Mouse (Mus musculus) hindbrain, embryonic 11.5 days (tissue): Measurements from ENCODE around the gene Mprip. TPM values are rescaled to one million over a fixed set of nuclear protein-coding genes. Genes with fewer than 3 reads are reported as not detected.
"Not testable (repeated sequence)": the region's sequence is repeated elsewhere in the genome, so short reads cannot be mapped to it uniquely, and the experiment has no call there.

ENCODE experiments used
- ATAC-seq: fragments of 200-750 bp; cut with Nextera tagmentation; 2 replicates; pipeline ENCODE4 v1.8.0; 2017; ENCODE audit warnings: mild to moderate bottlenecking, moderate TSS enrichment, moderate library complexity; ENCODE audit not compliant: low FRiP score
- DNase-seq: peaks from one replicate; pipeline ENCODE4 v3.0.0-alpha.2; 2015; ENCODE audit warnings: low spot score
- H3K27ac ChIP-seq: fragments of 300-500 bp; sonication (generic); 2 replicates; pipeline ENCODE4 v1.5.1; 2014; ENCODE audit warnings: mild to moderate bottlenecking, low read depth, low read length
- H3K27me3 ChIP-seq: fragments of 300-500 bp; sonication (generic); 2 replicates; pipeline ENCODE4 v1.6.1; 2014; ENCODE audit warnings: mild to moderate bottlenecking, low read length, moderate library complexity, mixed read lengths; ENCODE audit not compliant: control insufficient read depth, insufficient read depth
- H3K36me3 ChIP-seq: fragments of 300-500 bp; sonication (generic); 2 replicates; pipeline ENCODE4 v1.6.1; 2014; ENCODE audit warnings: mild to moderate bottlenecking, low read length, moderate library complexity, mixed read lengths; ENCODE audit not compliant: control insufficient read depth, insufficient read depth
- H3K4me1 ChIP-seq: fragments of 300-500 bp; sonication (generic); replicated peaks from 2 replicates; pipeline ENCODE4 v1.6.1; 2014; ENCODE audit warnings: low read length, mixed read lengths; ENCODE audit not compliant: control insufficient read depth, insufficient read depth
- H3K4me2 ChIP-seq: fragments of 300-500 bp; sonication (generic); replicated peaks from 2 replicates; pipeline ENCODE4 v1.6.1; 2014; ENCODE audit warnings: mild to moderate bottlenecking, low read depth, low read length
- H3K4me3 ChIP-seq: fragments of 300-500 bp; sonication (generic); 2 replicates; pipeline ENCODE4 v1.5.1; 2014; ENCODE audit warnings: low read depth, low read length
- H3K9ac ChIP-seq: fragments of 300-500 bp; sonication (generic); 2 replicates; pipeline ENCODE4 v1.6.1; 2014; ENCODE audit warnings: low read depth, low read length
- H3K9me3 ChIP-seq: fragments of 300-500 bp; sonication (generic); 2 replicates; pipeline ENCODE4 v1.6.1; 2016; ENCODE audit warnings: low read length; ENCODE audit not compliant: control insufficient read depth
- WGBS: fragments of 180-500 bp; shearing (Covaris S2); extraction: QIAGEN DNeasy Blood & Tissue Kit; methylation state at CpG from one replicate; pipeline ENCODE4 v1.1.7; 2014; 5-methylcytosine and 5-hydroxymethylcytosine counted together
- polyA plus RNA-seq: library from polyadenylated mRNA; unstranded; fragments of >200 nt; fragmentation: Nextera tagmentation; extraction: Ambion mirVana; gene quantifications from 2 replicates; pipeline ENCODE4 v1.2.1, GENCODE M21; 2014

Mprip gene
- polyA plus RNA-seq, 1 experiment from 2014 or later = 49.7 TPM

DNA sequence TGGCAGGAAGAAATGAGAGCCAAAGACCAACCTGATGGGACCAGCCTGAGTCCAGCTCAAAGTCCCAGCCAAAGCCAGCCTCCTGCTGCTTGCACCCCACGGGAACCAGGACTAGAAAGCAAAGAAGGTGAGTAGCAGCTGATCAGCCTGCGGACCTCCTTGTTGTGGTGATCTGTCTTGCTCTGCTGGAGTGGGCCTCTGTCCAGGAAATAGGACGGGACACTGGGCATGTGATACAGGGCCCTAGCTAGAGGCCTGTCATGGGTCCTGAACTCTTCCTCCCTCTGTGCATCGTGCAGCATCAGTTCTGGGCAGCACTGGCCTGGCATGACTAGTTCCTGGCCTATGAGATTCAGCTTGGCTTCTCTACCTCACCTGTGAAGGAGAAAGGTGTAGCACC lies 74.8 kb downstream of the Mprip start:
- 100% methylated on average over 4 of the region's 4 CpGs for WGBS
- not testable (repeated sequence) for ATAC-seq, H3K27me3 ChIP-seq, H3K27ac ChIP-seq, H3K9me3 ChIP-seq, H3K36me3 ChIP-seq, H3K4me2 ChIP-seq, H3K4me3 ChIP-seq, DNase-seq, H3K4me1 ChIP-seq, H3K9ac ChIP-seq

DNA sequence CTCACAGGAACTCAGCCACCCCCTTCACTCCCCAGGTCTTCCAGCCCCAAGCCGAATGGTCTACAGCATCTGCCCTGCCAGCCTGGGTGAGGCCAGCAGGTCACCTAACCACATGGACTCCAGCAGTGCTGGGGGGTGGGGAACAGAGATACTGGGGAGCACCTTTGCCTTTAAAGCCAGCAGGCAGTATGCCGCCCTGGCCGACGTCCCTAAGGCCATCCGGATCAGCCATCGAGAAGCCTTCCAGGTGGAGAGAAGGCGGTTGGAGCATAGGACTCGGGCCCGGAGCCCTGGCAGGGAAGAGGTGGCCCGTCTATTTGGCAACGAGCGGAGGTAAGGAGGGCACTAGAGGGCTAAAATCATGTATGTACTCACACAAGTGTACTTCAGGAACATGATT lies 76.1 kb downstream of the Mprip start:
- peaks cover 7% of the 10 kb centered on the region; the same call in 1 of the 2 replicates for H3K36me3 ChIP-seq
- 95% methylated on average over 12 of the region's 12 CpGs for WGBS
- DNase-seq = no peak
- ATAC-seq = no peak
- no peaks in the 10 kb centered on the region for H3K9me3 ChIP-seq
- H3K27me3 ChIP-seq = no peaks in the 10 kb centered on the region
- no peaks in the 10 kb centered on the region for H3K4me1 ChIP-seq
- H3K4me2 ChIP-seq = no peak overlapping the region
- no peak overlapping the region for H3K27ac ChIP-seq
- no peak overlapping the region for H3K4me3 ChIP-seq
- H3K9ac ChIP-seq = no peak overlapping the region

DNA sequence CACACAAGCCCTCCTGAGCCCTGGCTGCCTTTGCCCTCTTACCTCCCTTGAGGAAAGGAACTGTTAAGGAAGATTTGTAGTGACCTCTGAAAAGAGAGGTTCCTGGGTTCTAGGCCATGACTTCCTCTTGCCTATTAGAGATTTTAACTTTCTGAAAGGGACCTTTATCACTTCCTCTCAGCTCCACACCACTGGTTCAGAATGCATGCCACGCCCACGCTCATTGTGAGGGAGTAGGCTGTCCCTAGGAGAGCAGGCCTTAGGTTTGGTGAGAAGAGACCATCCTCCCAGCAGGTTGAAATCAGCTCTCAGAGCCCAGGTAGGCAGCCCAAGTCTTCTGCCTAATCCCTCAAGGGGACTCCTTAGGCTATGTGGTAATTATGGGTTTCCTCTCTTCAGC lies 78.9 kb downstream of the Mprip start:
- Histone ChIP-seq H3K4me3 (no peak overlapping the region), H3K27ac (no peak overlapping the region), H3K36me3 (peaks cover 15% of the 10 kb centered on the region; the same call in 1 of the 2 replicates), H3K9me3 (no peaks in the 10 kb centered on the region), H3K27me3 (no peaks in the 10 kb centered on the region), H3K4me2 (no peak overlapping the region), H3K4me1 (no peaks in the 10 kb centered on the region), H3K9ac (no peak overlapping the region)
- WGBS = 95% methylated on average over 2 of the region's 2 CpGs
- no peak for ATAC-seq
- no peak for DNase-seq

DNA sequence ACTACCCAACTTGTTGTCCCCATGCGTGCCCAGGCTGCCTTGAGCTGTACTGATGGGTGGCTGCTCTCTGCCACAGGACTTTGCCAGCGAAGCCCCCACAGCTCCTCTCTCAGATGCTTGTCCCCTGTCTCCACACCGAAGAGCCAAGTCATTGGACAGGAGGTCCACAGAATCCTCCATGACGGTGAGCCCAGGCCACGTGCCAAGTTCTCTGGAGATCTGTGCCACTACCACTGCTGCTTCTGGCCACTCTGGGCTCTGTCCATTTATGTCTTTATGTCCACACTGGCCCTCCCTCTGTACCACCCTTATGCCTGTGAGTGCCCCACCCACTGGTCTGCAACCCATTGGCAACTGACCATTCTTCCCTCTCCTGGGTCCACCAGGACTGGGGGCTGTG lies 80.8 kb downstream of the Mprip start:
- ATAC-seq (no peak), DNase-seq (no peak)
- Histone ChIP-seq H3K4me3 (no peak overlapping the region), H3K36me3 (peaks cover 15% of the 10 kb centered on the region; the same call in 1 of the 2 replicates), H3K9ac (no peak overlapping the region), H3K4me1 (no peaks in the 10 kb centered on the region), H3K27ac (no peak overlapping the region), H3K27me3 (no peaks in the 10 kb centered on the region), H3K9me3 (no peaks in the 10 kb centered on the region), H3K4me2 (no peak overlapping the region)
- 92% methylated on average over 5 of the region's 5 CpGs for WGBS

DNA sequence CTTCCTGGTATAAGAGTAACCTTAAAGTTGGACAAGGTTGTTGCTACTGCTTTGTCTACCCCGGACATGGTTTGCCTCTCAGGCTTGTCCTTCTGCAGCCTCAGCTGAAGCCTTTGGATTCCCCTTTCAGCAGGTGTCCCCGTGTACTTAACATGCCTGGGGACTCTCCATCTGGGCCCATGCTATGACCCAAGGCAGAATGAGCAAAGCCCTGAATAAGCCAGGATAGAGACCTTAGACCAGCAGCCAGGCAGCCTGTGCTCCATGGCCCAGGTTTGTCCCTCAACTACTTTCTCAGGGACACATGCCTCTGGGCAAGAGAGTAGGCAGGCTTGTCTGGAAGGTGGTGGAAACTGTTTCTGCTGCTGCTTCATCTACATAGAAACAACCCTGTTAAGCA lies 82.2 kb downstream of the Mprip start:
- no peak for DNase-seq

DNA sequence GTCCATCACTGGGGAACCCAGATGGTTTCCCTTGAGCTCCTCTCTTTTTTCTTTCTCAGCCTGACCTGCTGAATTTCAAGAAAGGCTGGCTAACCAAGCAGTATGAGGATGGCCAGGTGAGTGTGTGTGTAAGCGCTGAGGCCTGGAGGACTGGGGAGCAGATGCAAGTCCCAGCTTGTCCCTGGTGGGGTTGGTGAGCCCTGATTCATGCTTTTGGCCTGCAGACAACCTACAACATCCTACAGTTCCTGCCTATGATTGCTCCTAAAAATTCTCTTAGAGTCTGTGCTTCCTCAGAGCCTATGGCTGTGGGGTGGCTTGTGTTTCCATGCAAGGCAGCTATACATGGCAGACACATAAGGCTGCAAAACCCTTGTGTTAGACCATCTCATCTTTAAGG lies 82.6 kb downstream of the Mprip start:
- Histone ChIP-seq H3K4me1 (no peaks in the 10 kb centered on the region), H3K9me3 (no peaks in the 10 kb centered on the region), H3K27ac (no peak overlapping the region), H3K9ac (no peak overlapping the region), H3K4me2 (no peak overlapping the region), H3K36me3 (peaks cover 13% of the 10 kb centered on the region; the same call in 1 of the 2 replicates), H3K4me3 (no peak overlapping the region), H3K27me3 (no peaks in the 10 kb centered on the region)
- DNase-seq (no peak), ATAC-seq (no peak)
- WGBS = 100% methylated on average over 1 of the region's 1 CpGs

More for the DNA sequence above, 82.2 kb downstream of the Mprip start:
- H3K9me3 ChIP-seq = no peaks in the 10 kb centered on the region
- H3K4me3 ChIP-seq = no peak overlapping the region
- no peak for ATAC-seq
- no peak overlapping the region for H3K4me2 ChIP-seq
- peaks cover 13% of the 10 kb centered on the region; the same call in 1 of the 2 replicates for H3K36me3 ChIP-seq
- H3K4me1 ChIP-seq = no peaks in the 10 kb centered on the region
- H3K27me3 ChIP-seq = no peaks in the 10 kb centered on the region
- 95% methylated on average over 2 of the region's 2 CpGs for WGBS
- no peak overlapping the region for H3K9ac ChIP-seq
- no peak overlapping the region for H3K27ac ChIP-seq

DNA sequence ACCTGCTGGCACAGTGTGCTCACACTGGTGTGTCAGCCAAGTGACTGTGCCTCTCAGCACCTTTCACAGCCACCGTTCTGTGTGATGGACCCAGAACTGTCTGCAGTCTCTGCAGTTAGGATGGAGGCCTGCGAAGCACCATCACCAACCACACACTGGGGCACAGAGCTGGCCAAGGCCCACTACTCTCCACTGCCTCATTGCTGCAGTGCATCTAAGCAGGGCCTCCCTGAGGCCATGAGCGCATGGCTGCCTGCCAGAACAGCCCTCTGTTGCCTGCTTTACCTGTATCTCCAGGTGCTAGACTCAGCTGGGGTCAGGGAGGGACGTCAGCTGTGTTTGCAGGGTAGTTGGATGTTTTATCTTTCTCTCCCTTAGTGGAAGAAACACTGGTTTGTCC lies 83.3 kb downstream of the Mprip start:
- Histone ChIP-seq H3K27ac (no peak overlapping the region), H3K4me3 (no peak overlapping the region), H3K27me3 (no peaks in the 10 kb centered on the region), H3K4me1 (no peaks in the 10 kb centered on the region), H3K4me2 (no peak overlapping the region), H3K36me3 (peaks cover 13% of the 10 kb centered on the region; the same call in 1 of the 2 replicates), H3K9me3 (no peaks in the 10 kb centered on the region), H3K9ac (no peak overlapping the region)
- 95% methylated on average over 4 of the region's 4 CpGs for WGBS
- DNase-seq (no peak), ATAC-seq (no peak)

DNA sequence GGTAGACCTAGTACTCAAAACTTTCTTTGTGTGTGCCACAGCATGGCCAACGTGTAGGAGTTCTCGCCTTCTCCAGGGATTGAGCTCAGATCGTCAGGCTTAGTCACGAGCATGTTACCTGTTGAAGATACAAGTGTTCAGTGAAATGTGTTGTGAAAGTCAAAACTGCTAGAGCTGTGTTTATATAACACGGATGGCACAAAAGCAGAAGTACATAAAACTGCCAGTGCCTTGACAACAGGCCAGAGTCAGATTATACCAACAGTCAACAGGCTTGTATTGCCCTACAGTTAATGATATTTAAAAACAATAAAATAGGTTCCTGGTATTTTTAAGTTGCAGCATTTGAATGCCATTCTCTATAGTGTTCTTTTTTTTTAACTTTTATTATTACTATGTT lies 84.7 kb downstream of the Mprip start:
- peaks cover 13% of the 10 kb centered on the region; the same call in 1 of the 2 replicates for H3K36me3 ChIP-seq
- DNase-seq (no peak), ATAC-seq (no peak)
- H3K27me3 ChIP-seq = no peaks in the 10 kb centered on the region
- H3K4me2 ChIP-seq = no peak overlapping the region
- no peak overlapping the region for H3K4me3 ChIP-seq
- H3K9me3 ChIP-seq = no peaks in the 10 kb centered on the region
- no peaks in the 10 kb centered on the region for H3K4me1 ChIP-seq
- WGBS = 96% methylated on average over 5 of the region's 5 CpGs
- no peak overlapping the region for H3K27ac ChIP-seq
- no peak overlapping the region for H3K9ac ChIP-seq

DNA sequence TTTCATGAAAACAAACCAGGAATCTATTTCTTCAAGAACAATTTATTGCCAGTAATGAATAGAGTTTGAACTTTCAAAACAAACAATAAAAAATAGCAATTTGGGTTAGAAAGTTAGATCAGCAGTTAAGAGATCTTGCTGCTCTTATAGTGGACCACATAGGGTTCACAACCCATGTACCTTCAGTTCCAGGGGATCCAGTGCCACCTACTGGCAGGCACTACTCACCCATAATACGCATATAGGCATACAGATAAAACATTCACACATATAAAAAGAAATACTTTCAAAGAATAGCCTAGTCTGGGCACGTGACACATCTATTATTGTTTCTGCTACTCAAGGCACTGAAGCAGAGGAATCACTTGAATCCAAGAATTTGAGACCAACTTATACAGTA lies 85.5 kb downstream of the Mprip start:
- no peak overlapping the region for H3K9ac ChIP-seq
- 90% methylated on average over 2 of the region's 2 CpGs for WGBS
- H3K4me3 ChIP-seq = no peak overlapping the region
- no peaks in the 10 kb centered on the region for H3K9me3 ChIP-seq
- no peaks in the 10 kb centered on the region for H3K27me3 ChIP-seq
- ATAC-seq (no peak), DNase-seq (peak; percentile 37)
- no peaks in the 10 kb centered on the region for H3K4me1 ChIP-seq
- no peak overlapping the region for H3K4me2 ChIP-seq
- peaks cover 13% of the 10 kb centered on the region; the same call in 1 of the 2 replicates for H3K36me3 ChIP-seq
- no peak overlapping the region for H3K27ac ChIP-seq
